Mouse (Mus musculus) bone marrow, adult 2 months (tissue): ENCODE data around the gene Gpr3. TPM values are rescaled to one million over a fixed set of nuclear protein-coding genes. Genes with fewer than 3 reads are reported as not detected.

ENCODE experiments used
- H3K27ac ChIP-seq: fragments of 200-500 bp; 2 replicates; pipeline ENCODE4 v1.5.1; 2012; ENCODE audit warnings: low read depth, mild to moderate bottlenecking, control low read depth, inconsistent platforms, low read length; ENCODE audit not compliant: control insufficient read depth, poor library complexity, insufficient read depth
- H3K4me1 ChIP-seq: fragments of 200-500 bp; 2 replicates; pipeline ENCODE4 v1.6.1; 2011; ENCODE audit warnings: low read length; ENCODE audit not compliant: control insufficient read depth, insufficient read depth
- H3K4me3 ChIP-seq: fragments of 200-500 bp; replicated peaks from 2 replicates; pipeline ENCODE3; 2011; ENCODE audit warnings: mild to moderate bottlenecking, low read depth, low read length, control low read depth; ENCODE audit not compliant: control insufficient read depth
- CTCF ChIP-seq: fragments of 200-500 bp; IDR thresholded peaks from 2 replicates; pipeline ENCODE4 v1.5.1; 2011; ENCODE audit warnings: low read length, control low read depth; ENCODE audit not compliant: control insufficient read depth, insufficient read depth
- POLR2A ChIP-seq: fragments of 200-500 bp; IDR thresholded peaks from 2 replicates; pipeline ENCODE4 v1.6.1; 2011; ENCODE audit warnings: low read depth, mild to moderate bottlenecking, control low read depth, low read length, borderline replicate concordance; ENCODE audit not compliant: control insufficient read depth
- WGBS: fragments of 180-500 bp; shearing (Covaris S2); methylation state at CpG from one replicate; pipeline ENCODE4 v1.1.7; 2018; 5-methylcytosine and 5-hydroxymethylcytosine counted together
- polyA plus RNA-seq: library from polyadenylated mRNA; stranded (reverse); fragments of >200 nt; gene quantifications from 2 replicates; pipeline ENCODE4 v1.2.4, GENCODE M21; 2011; ENCODE audit warnings: low replicate concordance; ENCODE audit not compliant: missing spikeins, insufficient read depth, insufficient read length

Gene Gpr3
- polyA plus RNA-seq, 1 experiment, result not detected

DNA sequence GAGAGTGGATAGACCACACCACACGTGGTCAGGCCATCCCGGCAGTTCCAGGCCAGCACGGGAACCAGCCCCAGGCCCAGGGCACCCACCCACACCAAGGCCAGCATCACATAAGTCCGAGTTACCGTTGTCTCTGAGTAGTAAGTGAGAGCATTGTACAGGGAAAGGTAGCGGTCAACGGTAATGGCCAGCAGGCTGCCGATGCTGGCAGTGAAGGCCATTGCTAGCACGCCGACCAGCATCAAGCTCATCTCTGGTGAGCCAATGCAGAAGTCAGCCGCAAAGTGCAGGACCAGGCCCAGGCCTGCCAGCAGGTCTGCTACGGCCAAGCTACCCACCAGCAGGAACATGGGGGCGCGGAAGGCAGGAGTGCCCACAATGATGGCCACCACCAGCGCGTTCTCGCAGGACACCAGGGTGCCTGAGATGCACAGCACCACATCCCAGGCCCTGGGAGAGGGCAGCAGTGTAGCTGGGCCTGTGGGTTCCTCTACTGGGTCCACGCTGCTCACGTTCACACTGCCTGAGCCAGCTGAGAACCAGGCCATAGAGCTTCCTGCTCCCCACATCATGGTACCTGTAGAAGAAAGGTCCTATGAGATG, 1.4 kb downstream of the Gpr3 start:
- H3K4me1 ChIP-seq, result peaks cover 3% of the 10 kb centered on the region
- H3K27ac ChIP-seq, result no peak overlapping the region
- no peak overlapping the region for H3K4me3 ChIP-seq
- TF ChIP-seq CTCF (no peak), POLR2A (no peak)
- WGBS, result 93% methylated on average over 19 of the region's 19 CpGs

DNA sequence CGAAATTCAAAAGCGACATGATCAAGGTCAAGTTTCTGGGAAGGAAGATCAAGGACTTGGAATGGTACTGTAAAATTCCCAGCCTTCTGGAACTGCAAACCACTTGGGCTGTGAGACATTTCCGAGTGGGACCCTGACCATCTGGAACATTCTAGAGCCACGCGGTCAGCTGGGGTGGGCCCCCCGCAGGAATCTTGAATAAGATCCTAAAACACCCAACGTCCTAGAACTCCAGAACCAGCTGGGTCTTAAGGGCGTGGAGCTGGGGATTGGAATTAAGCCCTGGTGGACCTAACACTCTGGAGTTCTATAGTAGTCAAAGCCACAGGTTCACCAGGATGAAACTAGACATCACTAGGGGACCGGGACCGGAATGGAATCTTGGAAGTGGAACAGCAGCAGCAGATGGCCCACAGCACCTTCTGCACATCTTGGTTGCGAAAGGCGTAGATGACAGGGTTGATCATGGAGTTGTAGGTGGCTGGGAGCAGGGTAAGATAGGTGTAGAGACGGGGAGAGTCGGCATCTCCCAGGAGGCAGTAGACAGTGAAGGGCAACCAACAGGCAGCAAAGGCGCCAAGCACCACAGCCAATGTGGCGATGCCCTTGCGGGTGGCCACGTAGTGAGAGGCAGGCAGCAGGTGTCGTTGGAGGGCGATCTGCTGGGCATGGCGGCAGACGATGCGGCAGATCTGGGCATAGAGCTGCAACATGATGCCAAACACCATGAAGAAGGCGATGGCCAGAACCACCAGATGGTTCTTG, 2.1 kb downstream of the Gpr3 start:
- H3K27ac ChIP-seq, result no peak overlapping the region
- no peak overlapping the region for H3K4me3 ChIP-seq
- 88% methylated on average over 24 of the region's 24 CpGs for WGBS
- peaks cover 3% of the 10 kb centered on the region for H3K4me1 ChIP-seq
- TF ChIP-seq CTCF (no peak), POLR2A (no peak)

DNA sequence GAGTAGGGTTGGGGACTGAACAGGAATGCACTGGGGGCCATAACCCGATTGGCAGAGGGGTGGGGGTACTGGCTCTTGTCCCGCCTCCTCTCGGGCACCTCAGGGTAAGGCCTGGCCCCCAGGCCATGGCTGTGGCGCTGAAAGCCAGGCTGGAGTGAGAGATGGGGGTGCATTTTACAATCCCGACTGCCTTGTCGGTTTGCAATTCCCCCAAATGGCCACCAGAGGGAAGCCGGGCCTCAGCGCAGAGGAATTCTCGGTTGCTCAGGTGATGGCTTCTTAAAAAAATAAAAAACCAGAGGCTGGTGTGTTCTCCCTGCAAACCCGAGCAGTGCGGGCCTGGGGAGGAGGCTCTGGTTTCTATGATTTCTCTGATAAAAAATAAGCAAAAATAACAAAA, 3.0 kb downstream of the Gpr3 start:
- no peak for TF ChIP-seq POLR2A
- TF ChIP-seq CTCF, result peak; percentile 84
- WGBS, result 4% methylated on average over 11 of the region's 11 CpGs
- Histone ChIP-seq H3K4me1 (peaks cover 3% of the 10 kb centered on the region), H3K4me3 (no peak overlapping the region), H3K27ac (no peak overlapping the region)

DNA sequence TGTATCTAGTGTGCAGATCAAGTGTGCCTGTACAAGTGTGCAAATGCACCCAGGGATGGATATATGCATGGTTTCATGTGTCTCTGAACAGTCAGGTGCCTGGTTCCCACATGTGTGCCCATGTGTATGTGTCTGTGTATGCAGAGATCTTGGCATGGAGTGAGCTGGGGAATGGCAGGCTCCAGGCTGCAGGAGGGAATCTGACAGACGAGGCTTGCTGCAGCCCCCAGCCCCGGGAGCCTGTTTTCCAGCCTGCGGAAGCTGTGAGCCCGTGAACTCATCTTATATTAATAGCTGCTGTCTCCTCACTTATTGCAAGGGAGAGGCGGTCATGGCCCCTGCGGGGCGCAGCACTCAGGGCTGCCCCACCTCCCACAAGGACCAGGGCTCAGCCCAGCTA, 8.0 kb downstream of the Gpr3 start:
- no peak overlapping the region for H3K27ac ChIP-seq
- H3K4me3 ChIP-seq, result no peak overlapping the region
- WGBS, result 81% methylated on average over 7 of the region's 7 CpGs
- no peak for TF ChIP-seq POLR2A
- TF ChIP-seq CTCF, result no peak
- peaks cover 2% of the 10 kb centered on the region for H3K4me1 ChIP-seq

DNA sequence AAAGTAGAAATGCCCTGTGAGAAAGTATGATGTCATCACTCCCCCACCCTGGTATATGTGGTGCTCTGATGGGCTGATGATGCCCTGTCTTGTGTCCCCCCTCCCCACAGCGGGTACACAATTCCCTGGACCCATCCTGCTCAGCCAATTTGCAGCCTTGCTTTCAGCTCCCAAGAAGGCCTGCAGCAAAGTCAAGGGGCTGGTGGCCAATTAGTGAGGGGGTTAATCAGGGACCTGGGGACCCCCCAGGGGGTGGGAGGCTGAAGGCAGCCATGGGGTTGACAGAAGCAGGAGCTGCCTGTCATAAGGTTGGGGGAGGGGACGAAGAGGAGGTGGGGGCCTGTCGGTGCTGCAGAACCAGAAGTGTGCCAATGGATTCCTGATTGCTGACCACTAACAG, 8.7 kb downstream of the Gpr3 start:
- Histone ChIP-seq H3K4me3 (no peak overlapping the region), H3K4me1 (peaks cover 2% of the 10 kb centered on the region), H3K27ac (no peak overlapping the region)
- TF ChIP-seq POLR2A, result no peak
- TF ChIP-seq CTCF, result no peak
- WGBS, result 53% methylated on average over 3 of the region's 3 CpGs

DNA sequence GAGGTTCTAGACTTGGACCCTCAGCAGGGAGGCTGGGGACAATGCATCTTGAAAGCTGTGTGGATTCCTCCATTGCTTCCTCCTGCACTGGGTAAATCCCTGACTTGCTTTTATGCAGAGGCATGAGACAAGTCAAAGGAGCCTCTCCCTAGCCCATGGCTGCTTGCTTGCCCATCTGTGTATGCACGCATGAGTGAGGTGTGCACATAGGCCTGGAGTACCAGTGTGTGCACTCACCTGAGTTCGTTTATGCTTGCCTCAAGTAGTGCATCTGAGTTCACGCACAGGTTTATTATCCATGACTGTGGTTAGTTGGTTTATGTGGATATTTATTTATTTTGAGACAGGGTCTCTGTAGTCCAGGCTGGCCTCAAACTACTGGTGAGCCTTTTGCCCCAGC, 10.1 kb downstream of the Gpr3 start:
- TF ChIP-seq POLR2A (no peak), CTCF (no peak)
- WGBS, result 84% methylated on average over 3 of the region's 3 CpGs

DNA sequence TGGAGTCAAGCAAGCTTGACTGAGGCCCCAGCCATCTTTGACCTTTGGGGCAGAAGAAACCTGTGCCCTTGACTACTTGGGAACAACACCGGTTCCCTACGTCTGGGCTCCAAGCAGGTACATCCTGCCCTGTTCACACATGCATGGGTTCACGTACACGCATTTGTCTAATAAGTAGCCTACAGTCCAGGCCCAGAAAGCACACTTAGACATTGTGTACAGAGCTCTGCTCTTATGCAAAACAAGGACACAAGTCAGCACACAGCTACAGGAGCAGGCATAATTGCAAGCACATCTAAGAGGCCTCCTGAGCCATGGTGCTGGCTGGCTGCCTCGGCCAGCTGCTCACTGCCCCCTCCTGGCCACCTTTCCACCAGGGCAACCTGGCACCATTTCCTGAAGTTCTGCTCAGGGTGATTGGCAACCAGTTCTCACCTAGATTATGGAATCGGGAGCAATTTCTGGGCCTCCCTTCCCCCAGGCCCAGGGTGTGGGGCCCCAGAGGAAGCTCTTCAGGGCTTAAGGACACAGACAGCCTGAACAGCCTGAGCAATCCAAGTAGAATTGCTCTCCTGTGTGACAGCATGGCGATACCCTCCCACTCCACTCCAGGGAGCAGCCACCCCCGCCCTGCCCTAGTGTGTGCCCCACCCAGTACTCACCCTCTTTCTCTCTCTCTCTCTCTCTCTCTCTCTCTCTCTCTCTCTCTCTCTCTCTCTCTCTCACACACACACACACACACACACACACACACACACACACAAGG, 11.1 kb downstream of the Gpr3 start:
- 55% methylated on average over 8 of the region's 8 CpGs for WGBS
- TF ChIP-seq CTCF, result peak; percentile 84
- no peak for TF ChIP-seq POLR2A
- Histone ChIP-seq H3K4me1 (peaks cover 2% of the 10 kb centered on the region), H3K4me3 (no peak overlapping the region), H3K27ac (peak overlapping the region; percentile 2; the same call in 1 of the 2 replicates)

More for the DNA sequence above, 10.1 kb downstream of the Gpr3 start:
- H3K4me3 ChIP-seq, result no peak overlapping the region
- H3K27ac ChIP-seq, result no peak overlapping the region
- H3K4me1 ChIP-seq, result peaks cover 2% of the 10 kb centered on the region

DNA sequence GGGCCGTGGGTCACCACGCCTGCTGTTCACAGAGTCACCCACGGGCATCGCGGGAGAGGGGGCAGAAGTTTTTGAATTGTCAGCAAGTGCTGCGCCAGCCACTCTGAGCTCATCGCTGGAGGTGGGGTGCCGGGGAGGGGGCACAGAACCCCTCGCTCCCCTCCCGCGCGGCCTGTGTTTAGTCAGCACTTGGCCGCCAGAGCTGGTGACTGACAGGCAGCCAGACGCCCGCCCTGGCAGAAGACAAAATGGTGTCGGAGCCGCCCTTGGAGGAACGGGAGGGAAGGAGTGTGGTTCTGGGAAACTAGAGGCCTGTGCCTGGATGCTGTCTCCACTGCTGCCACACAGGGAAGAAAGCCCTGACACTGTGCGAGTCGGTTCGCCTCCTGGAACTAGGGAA, 12.0 kb downstream of the Gpr3 start:
- Histone ChIP-seq H3K4me1 (peaks cover 2% of the 10 kb centered on the region), H3K4me3 (no peak overlapping the region), H3K27ac (peak overlapping the region; percentile 2; the same call in 1 of the 2 replicates)
- WGBS, result 81% methylated on average over 21 of the region's 21 CpGs
- TF ChIP-seq POLR2A (no peak), CTCF (no peak)
